Mouse (Mus musculus) limb, embryonic 13.5 days (tissue): ENCODE data around the gene Pdgfd. TPM values are rescaled to one million over a fixed set of nuclear protein-coding genes. Genes with fewer than 3 reads are reported as not detected.
"Not testable (repeated sequence)": the region's sequence is repeated elsewhere in the genome, so short reads cannot be mapped to it uniquely, and the experiment has no call there.

ENCODE experiments used
- ATAC-seq: fragments of 200-750 bp; cut with Nextera tagmentation; 2 replicates; pipeline ENCODE4 v1.8.0; 2017; ENCODE audit warnings: low read depth, moderate number of reproducible peaks, moderate TSS enrichment; ENCODE audit not compliant: low FRiP score
- H3K27ac ChIP-seq: fragments of 300-500 bp; sonication (generic); 2 replicates; pipeline ENCODE4 v1.5.1; 2015; ENCODE audit warnings: inconsistent platforms, mild to moderate bottlenecking, moderate library complexity
- H3K27me3 ChIP-seq: fragments of 300-500 bp; sonication (generic); 2 replicates; pipeline ENCODE4 v1.6.1; 2015; ENCODE audit warnings: mild to moderate bottlenecking, inconsistent platforms
- H3K36me3 ChIP-seq: fragments of 300-500 bp; sonication (generic); 2 replicates; pipeline ENCODE4 v1.6.1; 2015; ENCODE audit warnings: inconsistent platforms, mild to moderate bottlenecking, moderate library complexity
- H3K4me1 ChIP-seq: fragments of 300-500 bp; sonication (generic); 2 replicates; pipeline ENCODE4 v1.6.1; 2015; ENCODE audit warnings: inconsistent platforms
- H3K4me2 ChIP-seq: fragments of 300-500 bp; sonication (generic); replicated peaks from 2 replicates; pipeline ENCODE4 v1.6.1; 2015; ENCODE audit warnings: inconsistent platforms, mild to moderate bottlenecking, moderate library complexity
- H3K4me3 ChIP-seq: fragments of 300-500 bp; sonication (generic); 2 replicates; pipeline ENCODE4 v1.5.1; 2015; ENCODE audit warnings: moderate library complexity, mild to moderate bottlenecking, inconsistent platforms
- H3K9ac ChIP-seq: fragments of 300-500 bp; sonication (generic); 2 replicates; pipeline ENCODE4 v1.6.1; 2015; ENCODE audit warnings: mild to moderate bottlenecking, inconsistent platforms
- H3K9me3 ChIP-seq: fragments of 300-500 bp; sonication (generic); 2 replicates; pipeline ENCODE4 v1.6.1; 2016; ENCODE audit warnings: inconsistent platforms
- WGBS: fragments of 180-500 bp; shearing (Covaris S2); methylation state at CpG from one replicate; pipeline ENCODE4 v1.1.7; 2015; 5-methylcytosine and 5-hydroxymethylcytosine counted together
- polyA plus RNA-seq: library from polyadenylated mRNA; unstranded; fragments of >200 nt; fragmentation: Nextera tagmentation; extraction: Ambion mirVana; gene quantifications from 2 replicates; pipeline ENCODE4 v1.2.1, GENCODE M21; 2015

Pdgfd gene
- 10.1 and 11.0 TPM in 2 replicates for polyA plus RNA-seq

DNA sequence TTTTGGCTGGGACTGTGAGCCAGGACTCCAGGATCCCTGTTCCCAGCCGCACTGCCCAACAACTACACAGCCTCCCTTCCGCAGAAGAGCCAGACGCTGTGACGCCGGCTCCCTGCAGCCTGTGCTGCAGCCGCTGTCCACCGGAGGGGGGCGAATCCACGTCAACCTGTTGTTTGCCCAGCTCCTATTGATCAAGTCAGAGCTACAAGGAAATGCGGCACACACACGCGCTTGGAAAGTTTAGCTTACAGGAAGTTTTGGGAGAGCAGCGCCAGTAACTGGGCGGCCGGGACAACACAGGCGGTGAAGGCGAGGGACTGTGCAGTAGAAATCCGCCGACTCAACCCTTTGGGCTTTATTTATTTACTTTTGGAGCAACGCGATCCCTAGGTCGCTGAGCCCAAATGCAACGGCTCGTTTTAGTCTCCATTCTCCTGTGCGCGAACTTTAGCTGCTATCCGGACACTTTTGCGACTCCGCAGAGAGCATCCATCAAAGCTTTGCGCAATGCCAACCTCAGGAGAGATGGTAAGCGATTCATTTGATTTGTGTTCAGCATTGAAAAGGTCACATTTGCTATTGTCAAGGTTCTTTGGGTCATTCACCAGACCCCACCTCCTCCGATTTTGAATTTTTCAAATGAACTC, at the start of gene Pdgfd:
TSS of gene Pdgfd (plus strand) at position 194 of the 647 bp plus-strand sequence.
- H3K4me2 ChIP-seq, result peak within 1 kb of the TSS; percentile 66
- H3K36me3 ChIP-seq, result no peaks in the 10 kb centered on the region
- peaks cover 17% of the 10 kb centered on the region; the same call in 1 of the 2 replicates for H3K4me1 ChIP-seq
- H3K9ac ChIP-seq, result peak within 1 kb of the TSS; percentile 55
- H3K4me3 ChIP-seq, result peak within 1 kb of the TSS; percentile 49
- H3K27ac ChIP-seq, result peak within 1 kb of the TSS; percentile 22; the same call in 1 of the 2 replicates
- no peaks in the 10 kb centered on the region for H3K27me3 ChIP-seq
- 4% methylated on average over 32 of the region's 32 CpGs for WGBS
- no peaks in the 10 kb centered on the region for H3K9me3 ChIP-seq
- peak; percentile 91 for ATAC-seq

GRCm38 (mm10) chr9:6169038-6169431, 651 bp downstream of the Pdgfd start:
- H3K27me3 ChIP-seq, result no peaks in the 10 kb centered on the region
- H3K36me3 ChIP-seq, result no peaks in the 10 kb centered on the region
- peaks cover 17% of the 10 kb centered on the region; the same call in 1 of the 2 replicates for H3K4me1 ChIP-seq
- no peak overlapping the region for H3K27ac ChIP-seq
- H3K4me2 ChIP-seq, result peak overlapping the region; percentile 66
- ATAC-seq, result peak; percentile 42; the same call in 1 of the 2 replicates
- H3K9me3 ChIP-seq, result no peaks in the 10 kb centered on the region
- peak overlapping the region; percentile 55; the same call in 1 of the 2 replicates for H3K9ac ChIP-seq
- WGBS, result 46% methylated on average over 3 of the region's 3 CpGs
- H3K4me3 ChIP-seq, result peak overlapping the region; percentile 49

- no peak overlapping the region for H3K4me3 ChIP-seq
- WGBS, result 52% methylated on average over 9 of the region's 9 CpGs
- no peaks in the 10 kb centered on the region for H3K9me3 ChIP-seq
- ATAC-seq, result no peak
- H3K4me1 ChIP-seq, result peaks cover 17% of the 10 kb centered on the region; the same call in 1 of the 2 replicates
- H3K4me2 ChIP-seq, result peak overlapping the region; percentile 36; the same call in 1 of the 2 replicates
- H3K27ac ChIP-seq, result no peak overlapping the region
- no peaks in the 10 kb centered on the region for H3K36me3 ChIP-seq
- no peaks in the 10 kb centered on the region for H3K27me3 ChIP-seq
- no peak overlapping the region for H3K9ac ChIP-seq
Measured at GRCm38 (mm10) chr9:6170962-6171361, 2.6 kb downstream of the Pdgfd start.

- H3K36me3 ChIP-seq, result no peaks in the 10 kb centered on the region
- no peaks in the 10 kb centered on the region for H3K27me3 ChIP-seq
- H3K4me1 ChIP-seq, result peaks cover 13% of the 10 kb centered on the region; the same call in 1 of the 2 replicates
- WGBS, result 85% methylated on average over 1 of the region's 1 CpGs
- ATAC-seq, result no peak
- no peak overlapping the region for H3K4me2 ChIP-seq
- H3K27ac ChIP-seq, result no peak overlapping the region
- no peaks in the 10 kb centered on the region for H3K9me3 ChIP-seq
- H3K9ac ChIP-seq, result no peak overlapping the region
- H3K4me3 ChIP-seq, result no peak overlapping the region
Measured at GRCm38 (mm10) chr9:6173276-6173675, 4.9 kb downstream of the Pdgfd start.

- Histone ChIP-seq H3K27ac (no peak overlapping the region), H3K4me3 (no peak overlapping the region), H3K9ac (no peak overlapping the region), H3K36me3 (no peaks in the 10 kb centered on the region), H3K4me2 (no peak overlapping the region), H3K9me3 (no peaks in the 10 kb centered on the region), H3K4me1 (peaks cover 3% of the 10 kb centered on the region; the same call in 1 of the 2 replicates), H3K27me3 (no peaks in the 10 kb centered on the region)
- no peak for ATAC-seq
- WGBS, result 78% methylated on average over 4 of the region's 4 CpGs
Measured at GRCm38 (mm10) chr9:6175731-6176130, 7.3 kb downstream of the Pdgfd start.

- Histone ChIP-seq H3K27me3 (no peaks in the 10 kb centered on the region), H3K27ac (no peak overlapping the region), H3K4me2 (no peak overlapping the region), H3K9ac (no peak overlapping the region), H3K4me1 (no peaks in the 10 kb centered on the region), H3K36me3 (no peaks in the 10 kb centered on the region), H3K4me3 (no peak overlapping the region), H3K9me3 (no peaks in the 10 kb centered on the region)
- whole genome bisulfite sequencing, result 93% methylated on average over 3 of the region's 3 CpGs
- ATAC-seq, result no peak
Measured at GRCm38 (mm10) chr9:6182307-6182923, 14.0 kb downstream of the Pdgfd start.

DNA sequence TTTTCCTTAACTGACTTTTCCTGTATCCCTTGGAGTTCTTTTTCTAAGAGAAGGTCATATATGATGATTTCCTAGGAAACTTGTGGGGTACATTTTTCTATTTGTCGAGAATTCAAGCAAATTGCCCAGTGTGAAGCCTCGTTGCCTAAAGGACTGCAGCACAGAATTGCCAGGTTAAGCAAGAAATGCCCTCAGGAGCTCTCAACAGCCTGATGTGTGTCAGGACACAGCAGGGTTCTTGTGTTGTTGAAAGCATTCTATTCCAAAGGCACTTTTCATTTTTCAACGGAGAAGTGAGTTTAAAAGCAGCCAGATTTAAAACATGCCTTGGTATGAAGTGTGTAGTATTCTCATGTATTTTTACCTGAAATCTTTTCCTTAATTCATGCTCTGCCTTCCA, 19.6 kb downstream of the Pdgfd start:
- no peak overlapping the region for H3K4me2 ChIP-seq
- ATAC-seq, result no peak
- H3K9me3 ChIP-seq, result no peaks in the 10 kb centered on the region
- 34% methylated on average over 3 of the region's 3 CpGs for WGBS
- H3K9ac ChIP-seq, result no peak overlapping the region
- H3K4me3 ChIP-seq, result no peak overlapping the region
- no peaks in the 10 kb centered on the region for H3K4me1 ChIP-seq
- no peaks in the 10 kb centered on the region for H3K27me3 ChIP-seq
- no peak overlapping the region for H3K27ac ChIP-seq
- no peaks in the 10 kb centered on the region for H3K36me3 ChIP-seq

DNA sequence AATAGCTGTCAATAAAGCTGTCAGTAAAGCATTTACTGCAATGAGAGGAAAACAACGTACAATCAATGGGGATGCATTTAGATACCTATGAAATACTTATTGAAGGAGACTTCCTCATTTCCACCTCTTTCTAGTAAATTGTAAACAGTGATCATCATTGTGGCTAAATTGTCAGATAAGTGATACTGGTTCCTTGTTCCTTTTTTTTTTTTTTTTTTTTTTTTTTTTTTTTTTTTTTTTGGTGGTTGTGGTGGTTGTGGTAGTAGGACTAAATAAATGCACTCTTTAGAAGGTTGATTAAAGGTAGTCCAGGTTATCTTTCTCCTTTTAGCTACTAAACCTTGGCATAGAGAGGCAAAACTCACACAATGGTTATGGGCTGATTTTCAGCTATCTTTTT, 25.0 kb downstream of the Pdgfd start:
- no peak overlapping the region for H3K4me2 ChIP-seq
- H3K4me3 ChIP-seq, result no peak overlapping the region
- no peaks in the 10 kb centered on the region for H3K27me3 ChIP-seq
- no peak overlapping the region for H3K9ac ChIP-seq
- WGBS, result 23% methylated on average over 1 of the region's 1 CpGs
- no peaks in the 10 kb centered on the region for H3K9me3 ChIP-seq
- ATAC-seq, result no peak
- H3K27ac ChIP-seq, result no peak overlapping the region
- no peaks in the 10 kb centered on the region for H3K36me3 ChIP-seq
- H3K4me1 ChIP-seq, result no peaks in the 10 kb centered on the region

GRCm38 (mm10) chr9:6212862-6213261, 44.5 kb downstream of the Pdgfd start:
- Histone ChIP-seq H3K4me1 (no peaks in the 10 kb centered on the region), H3K27ac (no peak overlapping the region), H3K4me3 (no peak overlapping the region), H3K9me3 (no peaks in the 10 kb centered on the region), H3K9ac (no peak overlapping the region), H3K4me2 (no peak overlapping the region), H3K27me3 (no peaks in the 10 kb centered on the region), H3K36me3 (no peaks in the 10 kb centered on the region)
- 53% methylated on average over 5 of the region's 5 CpGs for WGBS
- ATAC-seq, result no peak

DNA sequence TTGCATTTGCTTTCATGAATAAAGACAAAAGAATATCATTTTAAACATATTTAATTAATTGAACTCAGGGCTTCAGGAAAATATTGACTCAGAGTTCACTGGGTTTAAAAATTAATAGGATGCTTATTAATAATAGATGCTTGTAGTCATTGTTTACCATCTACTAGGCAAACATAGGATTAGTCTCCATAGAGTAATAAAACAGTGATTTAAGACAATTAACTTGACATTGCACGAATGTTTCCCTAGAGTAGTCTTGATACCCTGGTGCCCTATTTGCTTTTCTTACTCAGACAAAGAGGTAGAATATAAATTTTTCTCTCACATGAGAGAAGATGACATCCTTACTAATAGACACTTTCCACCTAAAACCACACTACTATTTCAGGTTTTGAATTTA, 49.1 kb downstream of the Pdgfd start:
- 59% methylated on average over 1 of the region's 1 CpGs for WGBS
- Histone ChIP-seq H3K9me3 (no peaks in the 10 kb centered on the region), H3K9ac (no peak overlapping the region), H3K27me3 (no peaks in the 10 kb centered on the region), H3K4me1 (no peaks in the 10 kb centered on the region), H3K36me3 (no peaks in the 10 kb centered on the region), H3K4me3 (no peak overlapping the region), H3K4me2 (no peak overlapping the region), H3K27ac (no peak overlapping the region)
- ATAC-seq, result no peak

- not testable (repeated sequence) for H3K9me3 ChIP-seq, H3K4me3 ChIP-seq, ATAC-seq, H3K27me3 ChIP-seq, H3K9ac ChIP-seq, H3K36me3 ChIP-seq, H3K4me1 ChIP-seq, H3K4me2 ChIP-seq, H3K27ac ChIP-seq
- 92% methylated on average over 1 of the region's 1 CpGs for WGBS
Measured at GRCm38 (mm10) chr9:6235982-6236381, 67.6 kb downstream of the Pdgfd start.

DNA sequence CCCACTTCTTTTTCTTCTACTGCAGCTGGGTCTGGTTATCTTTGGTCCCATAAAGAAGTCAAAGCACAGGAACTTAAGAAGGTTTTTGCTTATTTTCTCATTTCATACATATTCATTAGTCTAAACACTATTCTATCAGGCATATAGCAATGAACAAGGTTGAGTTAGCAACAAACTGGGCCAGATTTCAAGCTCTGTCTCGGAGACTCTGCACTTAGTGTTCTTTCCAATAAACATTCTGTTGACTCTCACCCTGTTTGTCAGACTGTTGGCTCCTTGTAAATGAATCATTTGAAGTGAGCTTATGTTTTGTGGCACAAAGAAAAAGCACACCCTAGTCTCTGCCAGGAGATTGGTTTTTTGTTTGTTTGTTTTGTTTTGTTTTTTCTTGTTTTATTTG, 81.9 kb downstream of the Pdgfd start:
- ATAC-seq, result no peak
- H3K9me3 ChIP-seq, result no peaks in the 10 kb centered on the region
- 50% methylated on average over 1 of the region's 1 CpGs for WGBS
- H3K9ac ChIP-seq, result no peak overlapping the region
- H3K4me1 ChIP-seq, result no peaks in the 10 kb centered on the region
- no peaks in the 10 kb centered on the region for H3K27me3 ChIP-seq
- no peak overlapping the region for H3K4me2 ChIP-seq
- no peak overlapping the region for H3K27ac ChIP-seq
- no peaks in the 10 kb centered on the region for H3K36me3 ChIP-seq
- no peak overlapping the region for H3K4me3 ChIP-seq
